9 mouse cellular contexts compared by ENCODE assay signal in genomic region chr3:55780120-55781070, GRCm38 (mm10). TPM values are rescaled to one million over a fixed set of nuclear protein-coding genes. Genes with fewer than 3 reads are reported as not detected.
DNase-seq lines count a peak whose midpoint lies in the region; ATAC-seq and TF ChIP-seq lines count a peak whose summit lies in the region.
"Had no signal": no experiment of that assay in that cellular context is flagged by ENCODE, and none has a peak within 500 bp of the region (broad histone marks: within the 10 kb centered on the region; RNA-seq: fewer than 3 reads in every experiment).

No protein-coding gene starts in this region.

- H3K27me3 ChIP-seq in kidney, embryonic 14.5 days (ENCODE audit: control insufficient read depth, insufficient read depth, low read length) = peaks cover 56% of the 10 kb centered on the region
- H3K27me3 ChIP-seq in hindbrain, embryonic 11.5 days (ENCODE audit: control insufficient read depth, insufficient read depth, low read length) = peaks cover 14% of the 10 kb centered on the region
- no peaks in the 10 kb centered on the region for H3K27me3 ChIP-seq in midbrain, postnatal 0 days (ENCODE audit: insufficient read depth, low read length)

- no peaks in the 10 kb centered on the region for H3K9me3 ChIP-seq in kidney, embryonic 14.5 days (ENCODE audit: control insufficient read depth, low read length)
- H3K9me3 ChIP-seq in hindbrain, embryonic 11.5 days (ENCODE audit: control insufficient read depth, low read length) = no peaks in the 10 kb centered on the region
- no peaks in the 10 kb centered on the region for H3K9me3 ChIP-seq in midbrain, postnatal 0 days (ENCODE audit: low read length)

- ATAC-seq in kidney, embryonic 14.5 days (ENCODE audit: low FRiP score, low TSS enrichment) = peak; percentile 71
- ATAC-seq in hindbrain, embryonic 11.5 days (ENCODE audit: low FRiP score) = peak; percentile 74
- ATAC-seq in midbrain, postnatal 0 days (ENCODE audit: low FRiP score) = peak; percentile 32; the same call in 1 of the 2 replicates

- H3K27ac ChIP-seq in kidney, embryonic 14.5 days (ENCODE audit: low read depth, low read length) = no peak overlapping the region
- peak overlapping the region; percentile 4; the same call in 1 of the 2 replicates for H3K27ac ChIP-seq in embryonic fibroblast, embryonic 13.5 days (ENCODE audit: insufficient read depth, low read length)
- peak overlapping the region; percentile 89 for H3K27ac ChIP-seq in hindbrain, embryonic 11.5 days (ENCODE audit: low read depth, low read length)
- peak overlapping the region; percentile 93 for H3K27ac ChIP-seq in midbrain, postnatal 0 days (ENCODE audit: low read depth, low read length)

- H3K9ac ChIP-seq in kidney, embryonic 14.5 days (ENCODE audit: low read depth, low read length) = no peak overlapping the region
- H3K9ac ChIP-seq in hindbrain, embryonic 11.5 days (ENCODE audit: low read depth, low read length) = peak overlapping the region; percentile 42
- H3K9ac ChIP-seq in midbrain, postnatal 0 days (replicated peaks; ENCODE audit: low read length, poor library complexity, severe bottlenecking) = peak overlapping the region; percentile 77

- H3K4me1 ChIP-seq in kidney, embryonic 14.5 days (ENCODE audit: control insufficient read depth, insufficient read depth, low read length) = peaks cover 15% of the 10 kb centered on the region; the same call in 1 of the 2 replicates
- peaks cover 2% of the 10 kb centered on the region; the same call in 1 of the 2 replicates for H3K4me1 ChIP-seq in embryonic fibroblast, embryonic 13.5 days (ENCODE audit: control insufficient read depth, insufficient read depth, low read length)
- 0 out of 2 replicates have a peak, but pooled peaks cover 5% of the 10 kb centered on the region for H3K4me1 ChIP-seq in hindbrain, embryonic 11.5 days (replicated peaks; ENCODE audit: control insufficient read depth, insufficient read depth, low read length)
- H3K4me1 ChIP-seq in midbrain, postnatal 0 days (ENCODE audit: insufficient read depth, low read length) = peaks cover 6% of the 10 kb centered on the region; the same call in 1 of the 2 replicates

- TF ChIP-seq POLR2A in embryonic fibroblast, embryonic 13.5 days (IDR thresholded peaks at IDR 0.05; ENCODE audit: low read depth, low read length) = no peak

- H3K4me3 ChIP-seq in kidney, embryonic 14.5 days (ENCODE audit: low read length) = peak overlapping the region; percentile 27
- peak overlapping the region; percentile 3; the same call in 1 of the 2 replicates for H3K4me3 ChIP-seq in embryonic fibroblast, embryonic 13.5 days (ENCODE audit: insufficient read depth, low read length)
- peak overlapping the region; percentile 27 for H3K4me3 ChIP-seq in hindbrain, embryonic 11.5 days (ENCODE audit: low read depth, low read length)
- peak overlapping the region; percentile 30 for H3K4me3 ChIP-seq in midbrain, postnatal 0 days (ENCODE audit: low read depth, low read length)

- DNase-seq in kidney, postnatal 10 days = no peak
- DNase-seq in adrenal gland, postnatal 14 days = peak; percentile 15
- peak; percentile 79 for DNase-seq in hindbrain, embryonic 11.5 days (ENCODE audit: low spot score)
- DNase-seq in midbrain, postnatal 0 days (ENCODE audit: low spot score) = peak; percentile 71
- no peak for DNase-seq in urinary bladder, postnatal 25 days (ENCODE audit: low spot score)
- DNase-seq in layer of hippocampus, adult 9-11 months = no peak

- 2% methylated on average over 53 of the region's 53 CpGs for WGBS in kidney, embryonic 14.5 days
- WGBS in hindbrain, embryonic 11.5 days = under 1% methylated on average over 53 of the region's 53 CpGs
- WGBS in midbrain, postnatal 0 days = 9% methylated on average over 53 of the region's 53 CpGs

- H3K36me3 ChIP-seq in kidney, embryonic 14.5 days (ENCODE audit: control insufficient read depth, insufficient read depth, low read length) = no peaks in the 10 kb centered on the region
- H3K36me3 ChIP-seq in hindbrain, embryonic 11.5 days (ENCODE audit: control insufficient read depth, insufficient read depth, low read length) = no peaks in the 10 kb centered on the region
- no peaks in the 10 kb centered on the region for H3K36me3 ChIP-seq in midbrain, postnatal 0 days (ENCODE audit: insufficient read depth, low read length)

- peak overlapping the region; percentile 35 for H3K4me2 ChIP-seq in kidney, embryonic 14.5 days (replicated peaks; ENCODE audit: low read depth, low read length)
- H3K4me2 ChIP-seq in hindbrain, embryonic 11.5 days (replicated peaks; ENCODE audit: low read depth, low read length) = peak overlapping the region; percentile 49
- peak overlapping the region; percentile 53 for H3K4me2 ChIP-seq in midbrain, postnatal 0 days (ENCODE audit: low read depth, low read length, poor library complexity, severe bottlenecking)

- TF ChIP-seq CTCF in embryonic fibroblast, embryonic 13.5 days (IDR thresholded peaks at IDR 0.05; ENCODE audit: borderline replicate concordance, insufficient read depth, low read length) = no peak
- TF ChIP-seq CTCF in midbrain, postnatal 0 days (IDR thresholded peaks at IDR 0.05) = no peak

RNA-seq across cellular contexts. Expression of gene Mab21l1, which starts 1.9 kb away (rescaled TPM):
- polyA plus RNA-seq in kidney, embryonic 14.5 days (2014; fragmentation: Nextera tagmentation; extraction: Ambion mirVana) = 0.63 and 0.87 TPM in 2 replicates
- 1.4 and 2.6 TPM in 2 replicates for total RNA-seq in adrenal gland, postnatal 14 days (2021)
- 3.1 and 9.9 TPM in 2 replicates for polyA plus RNA-seq in embryonic fibroblast, embryonic 13.5 days (2011; ENCODE audit: insufficient read length, low read depth, missing spikeins)
- 68.1 and 68.5 TPM in 2 replicates for polyA plus RNA-seq in hindbrain, embryonic 11.5 days (2014; fragmentation: Nextera tagmentation; extraction: Ambion mirVana)
- total RNA-seq in midbrain, postnatal 0 days (2014; rRNA removed) = 151 and 152 TPM in 2 replicates
- polyA plus RNA-seq in midbrain, postnatal 0 days (2015; fragmentation: Nextera tagmentation; extraction: Ambion mirVana) = 131 and 148 TPM in 2 replicates
- total RNA-seq: MEL had no signal

Comparison
In these comparisons a context has a peak if more than half of its experiments do, and no peak if none do; other contexts are left out.
1. DNase-seq: peak in adrenal gland, postnatal 14 days (single experiment), hindbrain, embryonic 11.5 days (single experiment) and midbrain, postnatal 0 days (single experiment); none in kidney, postnatal 10 days (single experiment), urinary bladder, postnatal 25 days (single experiment) and layer of hippocampus, adult 9-11 months (single experiment).
2. Peak in every context shown above with its lines, with median percentiles within 50 percentile points of each other: ATAC-seq, H3K4me2 ChIP-seq and H3K4me3 ChIP-seq.